Mouse (Mus musculus): ENCODE data around the gene Tmem191c.

Tmem191c gene

GRCm38 (mm10) chr16:17266113-17266512, 9.8 kb upstream of the Tmem191c start:
- no peak for DNase-seq (ENCODE audit: low read depth, low spot score)

GRCm38 (mm10) chr16:17267937-17268336, 7.9 kb upstream of the Tmem191c start:
- DNase-seq (ENCODE audit: low read depth, low spot score), result no peak

- no peak for DNase-seq (ENCODE audit: low read depth, low spot score)
Measured at GRCm38 (mm10) chr16:17269872-17270271, 6.0 kb upstream of the Tmem191c start.

GRCm38 (mm10) chr16:17271124-17271523, 4.8 kb upstream of the Tmem191c start:
- DNase-seq (ENCODE audit: low read depth, low spot score), result no peak

GRCm38 (mm10) chr16:17271856-17272255, 4.0 kb upstream of the Tmem191c start:
- no peak for DNase-seq (ENCODE audit: low read depth, low spot score)

- peak; percentile 66 for DNase-seq (ENCODE audit: low read depth, low spot score)
Measured at GRCm38 (mm10) chr16:17276164-17277151, 581 bp downstream of the Tmem191c start.

- peak; percentile 8 for DNase-seq (ENCODE audit: low read depth, low spot score)
Measured at GRCm38 (mm10) chr16:17277342-17278211, 1.7 kb downstream of the Tmem191c start.

GRCm38 (mm10) chr16:17280471-17280870, 4.6 kb downstream of the Tmem191c start:
- no peak for DNase-seq (ENCODE audit: low read depth, low spot score)

- no peak for DNase-seq (ENCODE audit: low read depth, low spot score)
Measured at GRCm38 (mm10) chr16:17283151-17283550, 7.3 kb downstream of the Tmem191c start.

GRCm38 (mm10) chr16:17287103-17287502, 11.2 kb downstream of the Tmem191c start:
- DNase-seq (ENCODE audit: low read depth, low spot score), result no peak

GRCm38 (mm10) chr16:17291016-17291415, 15.1 kb downstream of the Tmem191c start:
- DNase-seq (ENCODE audit: low read depth, low spot score), result no peak

GRCm38 (mm10) chr16:17292751-17293150, 16.9 kb downstream of the Tmem191c start:
- no peak for DNase-seq (ENCODE audit: low read depth, low spot score)

- no peak for DNase-seq (ENCODE audit: low read depth, low spot score)
Measured at GRCm38 (mm10) chr16:17300818-17301217, 24.9 kb downstream of the Tmem191c start.

GRCm38 (mm10) chr16:17303521-17304245, 27.8 kb downstream of the Tmem191c start:
- no peak for DNase-seq (ENCODE audit: low read depth, low spot score)

GRCm38 (mm10) chr16:17307461-17307860, 31.6 kb downstream of the Tmem191c start:
- DNase-seq (ENCODE audit: low read depth, low spot score), result no peak

GRCm38 (mm10) chr16:17309036-17309435, 33.2 kb downstream of the Tmem191c start:
- DNase-seq (ENCODE audit: low read depth, low spot score), result no peak

- DNase-seq (ENCODE audit: low read depth, low spot score), result no peak
Measured at GRCm38 (mm10) chr16:17312531-17312930, 36.7 kb downstream of the Tmem191c start.

- no peak for DNase-seq (ENCODE audit: low read depth, low spot score)
Measured at GRCm38 (mm10) chr16:17316554-17316953, 40.7 kb downstream of the Tmem191c start.

- DNase-seq (ENCODE audit: low read depth, low spot score), result no peak
Measured at GRCm38 (mm10) chr16:17321481-17321880, 45.6 kb downstream of the Tmem191c start.

GRCm38 (mm10) chr16:17324745-17325144, 48.9 kb downstream of the Tmem191c start:
- no peak for DNase-seq (ENCODE audit: low read depth, low spot score)

- DNase-seq (ENCODE audit: low read depth, low spot score), result no peak
Measured at GRCm38 (mm10) chr16:17326064-17326463, 50.2 kb downstream of the Tmem191c start.

Measured in brain, embryonic 18.5 days (tissue).